Mouse (Mus musculus): ENCODE measurements at regions not wholly inside any gene's neighbourhood (a gene's known extent, or its start where the extent isn't known, plus 50 kb on each side); places are given as distances from the start of the nearest gene placed in this dataset.

- no peaks in the 10 kb centered on the region for H3K4me1 ChIP-seq (ENCODE audit: control insufficient read depth, insufficient read depth)
- no peak overlapping the region for H3K4me3 ChIP-seq (ENCODE audit: low read depth, low read length)
- no peak overlapping the region for H3K27ac ChIP-seq (ENCODE audit: low read depth)
- H3K36me3 ChIP-seq (replicated peaks; ENCODE audit: control insufficient read depth, insufficient read depth, low read length): no peaks in the 10 kb centered on the region
- TF ChIP-seq CTCF (IDR thresholded peaks at IDR 0.05; ENCODE audit: low read depth) (no peak), EP300 (IDR thresholded peaks at IDR 0.05; ENCODE audit: low read depth) (no peak)
- no peak overlapping the region for H3K9ac ChIP-seq (replicated peaks; ENCODE audit: low read depth, low read length)
- 22% methylated on average over 9 of the region's 9 CpGs for WGBS
- H3K9me3 ChIP-seq (replicated peaks; ENCODE audit: control insufficient read depth, low read length): no peaks in the 10 kb centered on the region
- peak; percentile 27 for ATAC-seq (ENCODE audit: insufficient read depth, low read depth)
- H3K27me3 ChIP-seq (ENCODE audit: control insufficient read depth, insufficient read depth, low read length): no peaks in the 10 kb centered on the region
- DNase-seq (ENCODE audit: low spot score): no peak
- no peak overlapping the region for H3K4me2 ChIP-seq (ENCODE audit: low read depth, low read length)
These were observed 58.8 kb upstream of the Maf start for GRCm38 (mm10) chr8:115766218-115766898.

- no peak for DNase-seq (ENCODE audit: low spot score)
- no peak overlapping the region for H3K4me3 ChIP-seq (ENCODE audit: low read depth, low read length)
- H3K9ac ChIP-seq (replicated peaks; ENCODE audit: low read depth, low read length): no peak overlapping the region
- no peaks in the 10 kb centered on the region for H3K4me1 ChIP-seq (ENCODE audit: control insufficient read depth, insufficient read depth)
- H3K27me3 ChIP-seq (ENCODE audit: control insufficient read depth, insufficient read depth, low read length): no peaks in the 10 kb centered on the region
- TF ChIP-seq CTCF (IDR thresholded peaks at IDR 0.05; ENCODE audit: low read depth): no peak
- TF ChIP-seq EP300 (IDR thresholded peaks at IDR 0.05; ENCODE audit: low read depth): no peak
- H3K36me3 ChIP-seq (replicated peaks; ENCODE audit: control insufficient read depth, insufficient read depth, low read length): no peaks in the 10 kb centered on the region
- no peaks in the 10 kb centered on the region for H3K9me3 ChIP-seq (replicated peaks; ENCODE audit: control insufficient read depth, low read length)
- ATAC-seq (ENCODE audit: insufficient read depth, low read depth): no peak
- H3K4me2 ChIP-seq (ENCODE audit: low read depth, low read length): no peak overlapping the region
- H3K27ac ChIP-seq (ENCODE audit: low read depth): no peak overlapping the region
- 72% methylated on average over 4 of the region's 4 CpGs for WGBS
These were observed 57.0 kb upstream of the Maf start for GRCm38 (mm10) chr8:115764551-115764950.

GRCm38 (mm10) chr8:115758011-115758410, 50.4 kb upstream of the Maf start:
- WGBS: no CpG with 5 or more reads among the region's 1 CpGs
- no peaks in the 10 kb centered on the region for H3K9me3 ChIP-seq (replicated peaks; ENCODE audit: control insufficient read depth, low read length)
- no peak overlapping the region for H3K4me2 ChIP-seq (ENCODE audit: low read depth, low read length)
- H3K4me1 ChIP-seq (ENCODE audit: control insufficient read depth, insufficient read depth): no peaks in the 10 kb centered on the region
- no peak overlapping the region for H3K4me3 ChIP-seq (ENCODE audit: low read depth, low read length)
- ATAC-seq (ENCODE audit: insufficient read depth, low read depth) (no peak), DNase-seq (ENCODE audit: low spot score) (no peak)
- H3K27me3 ChIP-seq (ENCODE audit: control insufficient read depth, insufficient read depth, low read length): no peaks in the 10 kb centered on the region
- no peak overlapping the region for H3K27ac ChIP-seq (ENCODE audit: low read depth)
- no peaks in the 10 kb centered on the region for H3K36me3 ChIP-seq (replicated peaks; ENCODE audit: control insufficient read depth, insufficient read depth, low read length)
- H3K9ac ChIP-seq (replicated peaks; ENCODE audit: low read depth, low read length): no peak overlapping the region
- TF ChIP-seq CTCF (IDR thresholded peaks at IDR 0.05; ENCODE audit: low read depth) (no peak), EP300 (IDR thresholded peaks at IDR 0.05; ENCODE audit: low read depth) (no peak)
